Mouse (Mus musculus) kidney, postnatal 10 days (tissue): ENCODE results near the gene Atp6v0a1.
A peak's percentile ranks its signal among the peaks of the same experiment; 100 is the strongest.

Source experiments
- DNase-seq: peaks from one replicate; pipeline ENCODE4 v3.0.0; 2021; ENCODE audit warnings: mixed read lengths

The Atp6v0a1 gene

DNA sequence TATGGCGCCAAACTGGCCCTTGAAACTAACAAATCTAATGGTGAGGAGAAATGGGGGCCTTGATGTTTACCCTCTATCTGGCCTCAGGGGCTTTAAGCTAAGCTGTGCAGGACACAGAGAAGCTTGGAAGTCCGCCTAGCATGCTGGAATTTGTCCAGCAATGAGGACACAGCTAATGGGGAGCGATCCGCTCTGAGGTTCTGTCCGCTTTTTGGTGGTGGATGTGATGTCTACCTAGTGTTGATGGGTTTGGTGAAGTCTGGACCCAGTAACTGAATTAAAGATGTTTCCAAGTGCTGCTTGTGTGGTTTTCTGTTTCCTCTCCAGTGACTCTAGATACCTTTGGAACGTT, 77.0 kb downstream of the Atp6v0a1 start:
- peak; percentile 40 for DNase-seq

DNA sequence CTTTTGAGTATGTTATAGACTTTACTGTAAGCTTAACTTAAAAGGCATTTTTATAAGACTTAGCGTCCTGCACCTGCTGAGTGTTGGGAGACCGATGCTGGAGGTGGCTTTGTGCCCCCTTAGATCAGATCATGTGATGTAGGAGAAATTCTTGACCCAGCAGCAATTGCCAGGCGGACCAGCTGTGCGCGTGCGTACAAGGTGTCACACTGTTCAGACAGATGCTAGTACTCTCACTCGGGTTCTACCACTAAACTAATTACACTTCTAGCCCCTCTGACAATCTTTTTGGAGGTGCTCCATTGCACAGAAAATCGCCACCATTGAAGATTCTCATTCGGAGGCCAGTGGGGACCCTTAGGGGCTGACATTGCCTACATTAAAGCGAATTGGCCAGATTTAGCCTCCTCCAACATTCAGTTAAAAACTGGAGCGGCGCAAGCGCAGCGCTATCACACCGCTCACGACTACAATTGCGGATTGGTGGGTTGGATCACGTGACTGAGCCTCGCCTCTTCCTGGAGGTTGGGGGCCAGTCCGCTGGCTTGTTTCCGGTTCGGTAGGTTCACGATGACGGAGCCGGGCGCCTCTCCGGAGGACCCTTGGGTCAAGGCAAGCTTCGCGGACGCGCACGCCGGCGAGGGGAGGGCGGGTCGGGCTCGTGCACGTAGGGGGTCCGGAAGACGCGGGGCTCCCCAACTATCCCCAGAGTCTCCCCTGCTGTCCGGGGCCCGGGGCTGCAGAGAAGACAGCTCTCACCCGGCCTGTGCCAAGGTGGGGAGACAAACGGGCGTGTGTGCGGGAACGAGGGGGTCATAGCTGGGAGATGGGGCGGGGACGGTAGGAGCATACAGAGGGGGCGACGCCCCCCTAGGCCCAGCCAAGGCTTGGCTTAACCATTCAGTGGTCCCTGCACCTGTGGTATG, 77.8 kb downstream of the Atp6v0a1 start, which contains the start of gene Mlx:
TSS of gene Mlx (plus strand) at position 522 of the 926 bp plus-strand sequence.
- DNase-seq, result peak; percentile 95

DNA sequence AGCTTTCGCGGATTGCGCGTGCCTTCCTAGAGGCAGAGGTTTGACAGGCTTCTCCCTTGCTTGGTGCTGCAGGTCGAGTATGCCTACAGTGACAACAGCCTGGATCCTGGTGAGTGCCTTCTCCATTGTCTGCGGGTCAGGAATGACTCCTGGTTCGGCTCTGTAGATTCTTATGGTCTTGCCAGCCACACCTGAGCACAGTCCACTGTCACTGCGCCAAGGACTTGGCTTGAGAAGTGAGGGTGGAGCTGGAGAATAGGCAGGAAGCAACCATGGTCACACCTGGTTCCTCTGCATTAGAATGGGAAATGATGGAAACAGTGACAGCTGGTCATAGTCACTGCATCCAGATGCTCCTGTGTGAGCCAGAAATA, 78.4 kb downstream of the Atp6v0a1 start:
- peak; percentile 32 for DNase-seq

- DNase-seq, result no peak
Observed at GRCm38 (mm10) chr11:101089931-101090330, 80.7 kb downstream of the Atp6v0a1 start.

DNA sequence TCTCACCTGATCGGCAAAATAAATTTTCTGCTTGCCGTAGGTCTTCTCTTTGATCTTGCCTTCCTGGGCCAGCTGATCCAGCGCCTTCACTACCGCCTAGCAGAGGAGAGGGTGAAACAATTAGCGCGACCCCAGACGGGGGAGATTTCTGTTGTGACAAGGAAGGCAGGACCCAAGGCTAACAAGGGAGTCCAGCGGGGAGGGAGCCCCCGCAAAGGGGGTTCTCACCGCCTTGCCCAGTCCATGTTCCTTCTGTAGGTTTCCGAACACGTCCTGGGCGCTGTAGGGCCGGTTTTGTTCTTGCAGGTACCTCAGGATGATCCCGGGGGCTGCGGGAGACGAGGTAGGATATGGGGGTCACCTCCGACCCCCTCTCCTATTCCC, 85.7 kb downstream of the Atp6v0a1 start:
- DNase-seq, result no peak

DNA sequence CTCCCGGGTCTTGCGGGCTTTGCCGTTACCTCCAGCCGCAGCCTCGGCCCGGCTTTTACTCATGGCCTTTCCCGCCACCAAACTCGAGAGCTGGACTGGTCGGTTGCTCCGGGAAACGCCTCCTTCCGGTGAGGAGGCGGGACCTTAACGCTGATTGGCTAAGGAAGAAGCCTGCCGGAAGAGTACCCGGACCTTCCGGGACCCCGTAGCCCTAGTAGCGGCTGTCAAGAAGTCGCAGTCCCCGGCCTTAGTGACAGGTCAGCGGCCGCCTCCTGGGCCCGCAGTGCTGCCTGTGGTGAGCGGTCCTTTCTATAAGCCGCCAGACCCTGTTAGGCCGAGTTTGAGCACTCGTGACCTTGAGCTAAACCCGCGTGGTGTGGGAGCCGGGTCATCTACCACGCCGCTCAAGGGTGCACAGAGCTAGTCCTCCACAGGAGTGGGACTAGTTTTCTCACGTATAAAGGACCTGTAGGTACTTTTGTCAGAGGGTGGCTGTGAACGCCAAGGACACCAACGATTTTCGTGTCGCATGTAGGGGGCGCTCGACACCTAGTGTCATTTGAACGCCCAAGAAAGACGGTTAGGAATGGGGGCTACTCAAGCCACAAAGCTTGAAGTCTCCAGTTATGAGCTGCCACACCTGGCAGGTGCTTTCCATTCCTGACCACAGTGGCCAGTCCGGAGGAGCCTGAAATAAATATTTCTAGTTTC, 86.2 kb downstream of the Atp6v0a1 start, which contains the start of gene Psmc3ip:
TSS of gene Psmc3ip (minus strand) at position 123 of the 711 bp plus-strand sequence.
- DNase-seq, result peak; percentile 97

DNA sequence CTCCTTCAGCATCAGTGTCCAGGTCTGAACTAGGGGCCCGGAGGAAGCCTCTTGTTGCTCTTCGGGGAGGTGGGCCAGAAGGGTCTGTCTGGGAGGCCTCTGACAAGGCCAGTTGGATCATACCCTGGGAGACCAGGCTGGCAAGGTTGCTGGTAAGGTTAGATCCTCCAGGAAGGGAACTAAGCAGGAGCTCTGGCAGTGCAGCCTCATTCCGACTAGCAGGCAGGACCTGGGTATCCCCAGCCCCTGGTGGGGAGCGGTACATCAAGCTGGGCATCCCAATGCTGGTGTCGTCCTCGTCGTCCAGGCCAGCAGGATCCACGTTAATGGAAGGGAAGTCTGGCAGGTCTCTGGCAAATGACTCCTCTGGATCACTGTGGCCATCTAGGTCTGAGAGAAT, 89.0 kb downstream of the Atp6v0a1 start:
- no peak for DNase-seq

GRCm38 (mm10) chr11:101103011-101103410, 93.8 kb downstream of the Atp6v0a1 start:
- no peak for DNase-seq

DNA sequence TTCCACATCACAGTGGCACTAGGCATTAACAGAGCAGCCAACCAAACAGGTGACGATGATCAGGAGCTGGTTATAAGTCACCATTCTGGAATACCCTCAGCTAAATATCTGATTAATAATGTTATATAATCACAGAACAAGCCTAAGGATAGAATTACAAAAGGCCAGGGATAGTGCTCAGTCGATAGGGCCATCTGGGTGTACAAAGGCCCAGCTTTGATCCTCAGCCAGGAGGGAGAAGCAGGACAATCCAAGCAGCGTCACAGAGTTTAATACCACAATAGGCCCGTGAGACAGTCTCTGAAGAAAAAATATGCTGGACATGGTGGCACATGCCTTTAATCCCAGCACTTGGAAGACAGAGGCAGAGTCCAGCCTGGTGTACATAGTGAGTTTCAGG, 100.1 kb downstream of the Atp6v0a1 start:
- DNase-seq, result no peak

- DNase-seq, result no peak
Observed at GRCm38 (mm10) chr11:101110708-101111107, 101.5 kb downstream of the Atp6v0a1 start.

DNA sequence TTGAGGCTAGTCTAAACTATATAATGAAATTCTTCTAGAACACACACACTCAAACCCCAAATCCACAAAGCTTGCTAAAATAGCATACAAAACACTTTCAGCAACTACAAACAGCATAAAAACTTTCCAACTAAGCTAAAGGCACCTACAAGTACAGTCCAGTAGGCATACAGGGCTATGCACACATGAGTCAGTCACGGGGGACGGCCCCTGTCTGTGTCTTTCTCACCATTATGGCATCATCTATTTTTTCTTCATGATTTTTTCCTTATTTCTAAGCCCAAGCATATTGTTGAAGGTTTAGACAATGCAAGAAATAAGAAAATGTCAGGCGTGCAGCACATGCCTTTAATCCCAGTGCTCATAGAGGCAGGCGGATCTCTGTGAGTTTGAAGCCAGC, 101.9 kb downstream of the Atp6v0a1 start:
- no peak for DNase-seq

DNA sequence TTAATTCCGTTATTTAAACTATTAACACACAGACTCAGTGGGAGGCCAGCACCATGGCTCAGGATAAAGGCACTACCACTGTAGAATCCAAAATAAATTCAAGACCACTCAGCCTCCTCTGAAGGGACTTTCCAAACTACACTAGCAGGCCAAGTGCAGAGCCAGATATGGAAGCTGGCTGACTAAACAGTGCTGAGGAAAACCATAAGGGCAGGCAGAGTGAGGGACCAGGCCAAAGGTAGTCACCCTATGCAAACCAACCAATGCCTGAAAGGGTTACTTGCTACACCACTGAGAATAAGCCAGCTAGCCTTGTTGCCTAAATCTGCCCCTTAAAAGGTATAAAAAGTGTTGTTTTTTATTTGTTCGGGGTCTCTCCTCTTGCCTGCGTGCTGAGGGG, 102.9 kb downstream of the Atp6v0a1 start:
- DNase-seq, result no peak
